Mouse (Mus musculus) olfactory bulb, adult 2 months (tissue): ENCODE measurements at regions not wholly inside any gene's neighbourhood (a gene's known extent, or its start where the extent isn't known, plus 50 kb on each side); places are given as distances from the start of the nearest gene placed in this dataset.

Source experiments
- CTCF ChIP-seq: fragments of 200-500 bp; IDR thresholded peaks from 2 replicates; pipeline ENCODE4 v1.5.1; 2012; ENCODE audit warnings: low read depth, mild to moderate bottlenecking, low read length, moderate library complexity; ENCODE audit not compliant: insufficient read depth
- POLR2A ChIP-seq: fragments of 200-500 bp; IDR thresholded peaks from 2 replicates; pipeline ENCODE4 v1.6.1; 2012; ENCODE audit warnings: mild to moderate bottlenecking, low read depth, low read length, moderate library complexity; ENCODE audit not compliant: insufficient read depth

DNA sequence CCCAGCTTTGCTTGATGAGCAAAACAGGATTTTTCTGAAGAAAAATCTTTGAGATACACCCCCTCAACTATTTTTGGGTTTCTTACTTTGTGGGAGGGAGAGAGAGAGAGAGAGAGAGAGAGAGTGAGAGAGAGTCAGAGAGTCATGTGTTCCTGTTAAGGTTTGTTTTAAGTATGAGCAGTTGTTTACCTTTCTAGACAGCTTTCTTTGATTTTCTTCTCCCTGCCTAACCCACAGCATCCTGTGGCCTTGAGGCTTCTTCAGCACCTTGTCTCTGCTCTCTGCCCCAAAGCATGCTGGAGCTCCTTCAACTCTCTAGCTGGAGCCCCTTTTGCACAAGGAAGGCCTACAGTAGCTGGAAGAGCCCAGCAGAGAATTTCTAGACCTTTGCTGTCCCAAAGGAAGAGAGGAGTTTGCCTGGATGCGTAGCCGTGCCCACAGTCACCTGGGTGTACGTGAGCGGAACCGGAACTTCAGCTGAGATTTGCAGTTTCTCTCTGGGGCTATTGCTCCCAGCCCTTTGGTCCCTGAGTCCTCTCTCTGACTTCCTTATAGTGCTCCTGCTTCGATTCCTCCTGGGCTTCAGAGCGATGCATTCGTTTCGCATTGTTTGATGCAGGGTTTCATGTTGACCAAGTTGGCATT, 1242.1 kb upstream of the A1bg start:
- TF ChIP-seq CTCF = no peak
- no peak for TF ChIP-seq POLR2A
